In the genomic region with DNA sequence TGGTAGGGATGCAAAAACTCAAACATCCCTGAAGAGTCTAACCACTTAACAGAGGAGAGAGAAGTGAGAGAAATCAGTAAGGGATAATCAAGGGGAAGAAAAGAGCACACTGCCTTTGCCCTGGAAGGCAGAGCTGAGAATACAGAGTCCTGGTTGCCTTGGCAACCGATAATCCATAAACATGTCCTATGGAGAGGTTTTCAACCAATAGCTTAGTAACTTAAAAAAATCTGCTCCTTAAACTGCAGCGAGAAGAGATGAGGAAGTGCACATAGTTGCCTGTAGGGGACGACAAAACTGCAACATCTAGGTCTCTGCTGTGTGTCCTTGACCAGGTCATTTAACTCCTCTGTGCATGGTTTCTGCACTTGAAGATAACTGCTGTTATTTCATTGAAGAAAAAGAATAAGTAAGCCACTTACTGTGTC, we compare ENCODE assay signal across 9 mouse cellular contexts.
DNase-seq lines count a peak whose midpoint lies in the region; ATAC-seq and TF ChIP-seq lines count a peak whose summit lies in the region.
"Had no signal": no experiment of that assay in that cellular context is flagged by ENCODE, and none has a peak within 500 bp of the region (broad histone marks: within the 10 kb centered on the region; RNA-seq: fewer than 3 reads in every experiment).

No protein-coding gene starts in this region.

- no peak overlapping the region for H3K4me2 ChIP-seq in liver, postnatal 0 days (ENCODE audit: low read depth, low read length)
- H3K4me2 ChIP-seq in neural tube, embryonic 12.5 days (replicated peaks): no peak overlapping the region

- peaks cover 4% of the 10 kb centered on the region for H3K4me1 ChIP-seq in liver, postnatal 0 days (ENCODE audit: insufficient read depth)
- H3K4me1 ChIP-seq in neural tube, embryonic 12.5 days: peaks cover 10% of the 10 kb centered on the region; the same call in 1 of the 2 replicates

- peak; percentile 15 to 17 for DNase-seq in cerebellum, postnatal 10 days
- no peak for DNase-seq in cerebellum, adult 9-11 months
- no peak for DNase-seq in liver, postnatal 0 days
- no peak for DNase-seq in liver
- no peak for DNase-seq in thymus, postnatal 4 days
- no peak for DNase-seq in natural killer cell, adult 2 months (ENCODE audit: low spot score in 2 of 2)

- no peak overlapping the region for H3K27ac ChIP-seq in liver, postnatal 0 days (ENCODE audit: low read depth)
- no peak overlapping the region for H3K27ac ChIP-seq in neural tube, embryonic 12.5 days
- H3K27ac ChIP-seq: lung, embryonic 15.5 days had no signal

- H3K36me3 ChIP-seq in liver, postnatal 0 days (replicated peaks; ENCODE audit: insufficient read depth, low read length): no peaks in the 10 kb centered on the region
- H3K36me3 ChIP-seq in neural tube, embryonic 12.5 days: no peaks in the 10 kb centered on the region
- H3K36me3 ChIP-seq: lung, embryonic 15.5 days had no signal

- peak; percentile 50 for TF ChIP-seq CTCF in liver, postnatal 0 days (IDR thresholded peaks at IDR 0.05; ENCODE audit: low read depth)

- TF ChIP-seq EP300 in liver, postnatal 0 days (IDR thresholded peaks at IDR 0.05; ENCODE audit: low read depth): no peak

- no peaks in the 10 kb centered on the region for H3K9me3 ChIP-seq in liver, postnatal 0 days (ENCODE audit: low read length)
- H3K9me3 ChIP-seq in neural tube, embryonic 12.5 days: no peaks in the 10 kb centered on the region
- H3K9me3 ChIP-seq: lung, embryonic 15.5 days had no signal

- H3K9ac ChIP-seq in liver, postnatal 0 days (replicated peaks): no peak overlapping the region
- no peak overlapping the region for H3K9ac ChIP-seq in neural tube, embryonic 12.5 days
- H3K9ac ChIP-seq: lung, embryonic 15.5 days had no signal

- no peak for ATAC-seq in liver, postnatal 0 days
- peak; percentile 44 to 51 for ATAC-seq in hematopoietic stem cell, adult 5-6 weeks (replicated peaks in 1 of 2; ENCODE audit: insufficient read depth in 1 of 2, low FRiP score in 2 of 2, low TSS enrichment in 1 of 2, low read depth in 1 of 2, poor library complexity in 2 of 2, severe bottlenecking in 2 of 2)
- ATAC-seq in neural tube, embryonic 12.5 days (ENCODE audit: low FRiP score, low read depth): peak; percentile 23; the same call in 1 of the 2 replicates

- H3K27me3 ChIP-seq in liver, postnatal 0 days (ENCODE audit: insufficient read depth, low read length): no peaks in the 10 kb centered on the region
- no peaks in the 10 kb centered on the region for H3K27me3 ChIP-seq in neural tube, embryonic 12.5 days (replicated peaks)
- H3K27me3 ChIP-seq: lung, embryonic 15.5 days had no signal

- 28% methylated on average over 3 of the region's 3 CpGs for WGBS in liver, postnatal 0 days (ENCODE audit: insufficient replicate concordance)
- WGBS in neural tube, embryonic 12.5 days: 30% methylated on average over 3 of the region's 3 CpGs

- no peak overlapping the region for H3K4me3 ChIP-seq in liver, postnatal 0 days (ENCODE audit: low read depth, low read length)
- H3K4me3 ChIP-seq in neural tube, embryonic 12.5 days: no peak overlapping the region

Comparison
In these comparisons a context has a peak if more than half of its experiments do, and no peak if none do; other contexts are left out.
1. DNase-seq: peak in cerebellum, postnatal 10 days (2 of 2); none in cerebellum, adult 9-11 months (single experiment), liver, postnatal 0 days (single experiment), liver (single experiment), thymus, postnatal 4 days (single experiment) and natural killer cell, adult 2 months (0 of 2).